In genomic region chr7:80641899-80642298, GRCm38 (mm10) we compare ENCODE assay signal across 8 mouse cellular contexts. TPM values are rescaled to one million over a fixed set of nuclear protein-coding genes. Genes with fewer than 3 reads are reported as not detected.
A peak's percentile ranks its signal among the peaks of the same experiment; 100 is the strongest.
DNase-seq lines count a peak whose midpoint lies in the region; ATAC-seq and TF ChIP-seq lines count a peak whose summit lies in the region.
"Had no signal": no experiment of that assay in that cellular context is flagged by ENCODE, and none has a peak within 500 bp of the region (broad histone marks: within the 10 kb centered on the region; RNA-seq: fewer than 3 reads in every experiment).

No protein-coding gene starts in this region.

- no peak overlapping the region for H3K4me3 ChIP-seq in kidney, adult 2 months (ENCODE audit: insufficient read depth, low read depth, low read length)
- H3K4me3 ChIP-seq in bone marrow, adult 2 months (replicated peaks; ENCODE audit: control insufficient read depth, low read depth, low read length), result no peak overlapping the region
- H3K4me3 ChIP-seq in embryonic facial prominence, embryonic 15.5 days (replicated peaks), result no peak overlapping the region
- no peak overlapping the region for H3K4me3 ChIP-seq in small intestine, adult 2 months (ENCODE audit: low read depth, low read length)
- H3K4me3 ChIP-seq: hindbrain, embryonic 15.5 days had no signal

- ATAC-seq in embryonic facial prominence, embryonic 15.5 days (ENCODE audit: insufficient number of reproducible peaks, low FRiP score, low TSS enrichment, low read depth), result no peak; the same call in 1 of the 2 replicates

- DNase-seq in kidney, adult 2 months, result no peak
- DNase-seq in kidney, postnatal 10 days, result no peak
- DNase-seq in cerebellum, postnatal 25 days, result no peak
- no peak for DNase-seq in ovary, postnatal 10 days (ENCODE audit: low spot score)

- WGBS in kidney, adult 2 months, result 43% methylated on average over 7 of the region's 7 CpGs
- 28% methylated on average over 7 of the region's 7 CpGs for WGBS in bone marrow, adult 2 months
- WGBS in embryonic facial prominence, embryonic 15.5 days, result 72% methylated on average over 7 of the region's 7 CpGs
- WGBS in small intestine, adult 2 months, result 57% methylated on average over 7 of the region's 7 CpGs

- H3K27me3 ChIP-seq in kidney, adult 2 months (replicated peaks; ENCODE audit: control insufficient read depth, insufficient read depth, low read length), result no peaks in the 10 kb centered on the region
- H3K27me3 ChIP-seq in embryonic facial prominence, embryonic 15.5 days, result no peaks in the 10 kb centered on the region
- H3K27me3 ChIP-seq in small intestine, adult 2 months (ENCODE audit: control insufficient read depth, insufficient read depth, low read length), result no peaks in the 10 kb centered on the region
- H3K27me3 ChIP-seq: hindbrain, embryonic 15.5 days had no signal

- TF ChIP-seq POLR2A in kidney, adult 2 months (IDR thresholded peaks at IDR 0.05; ENCODE audit: low read depth, low read length), result no peak
- no peak for TF ChIP-seq POLR2A in bone marrow, adult 2 months (IDR thresholded peaks at IDR 0.05; ENCODE audit: borderline replicate concordance, control insufficient read depth, low read depth, low read length)
- no peak for TF ChIP-seq POLR2A in small intestine, adult 2 months (IDR thresholded peaks at IDR 0.05; ENCODE audit: low read depth, low read length)

- peaks cover 16% of the 10 kb centered on the region for H3K4me1 ChIP-seq in kidney, adult 2 months (ENCODE audit: control insufficient read depth, insufficient read depth, low read length)
- H3K4me1 ChIP-seq in bone marrow, adult 2 months (ENCODE audit: control insufficient read depth, insufficient read depth, low read length), result peaks cover 14% of the 10 kb centered on the region
- peaks cover 37% of the 10 kb centered on the region for H3K4me1 ChIP-seq in embryonic facial prominence, embryonic 15.5 days
- peaks cover 11% of the 10 kb centered on the region for H3K4me1 ChIP-seq in small intestine, adult 2 months (ENCODE audit: control insufficient read depth, insufficient read depth, insufficient read length, low read length)

- no peak overlapping the region for H3K9ac ChIP-seq in embryonic facial prominence, embryonic 15.5 days
- H3K9ac ChIP-seq: hindbrain, embryonic 15.5 days had no signal

- no peak overlapping the region for H3K4me2 ChIP-seq in embryonic facial prominence, embryonic 15.5 days (replicated peaks)
- H3K4me2 ChIP-seq: hindbrain, embryonic 15.5 days had no signal

- H3K27ac ChIP-seq in kidney, adult 2 months (ENCODE audit: insufficient read depth, low read depth, low read length), result peak overlapping the region; percentile 16; the same call in 1 of the 2 replicates
- peak overlapping the region; percentile 22 for H3K27ac ChIP-seq in bone marrow, adult 2 months (ENCODE audit: control insufficient read depth, insufficient read depth, low read depth, low read length, poor library complexity)
- 0 out of 2 replicates have a peak overlapping the region, but pooled peaks have one; percentile 12 for H3K27ac ChIP-seq in embryonic facial prominence, embryonic 15.5 days (replicated peaks)
- peak overlapping the region; percentile 36; the same call in 1 of the 2 replicates for H3K27ac ChIP-seq in small intestine, adult 2 months (ENCODE audit: insufficient read depth, low read depth, low read length)
- H3K27ac ChIP-seq: hindbrain, embryonic 15.5 days had no signal

- H3K9me3 ChIP-seq in embryonic facial prominence, embryonic 15.5 days (replicated peaks), result no peaks in the 10 kb centered on the region
- H3K9me3 ChIP-seq: hindbrain, embryonic 15.5 days had no signal

- TF ChIP-seq CTCF in kidney, adult 2 months (conservative IDR thresholded peaks at IDR 0.05; ENCODE audit: insufficient read depth, insufficient read length, low read depth, low read length), result no peak
- TF ChIP-seq CTCF in bone marrow, adult 2 months (IDR thresholded peaks at IDR 0.05; ENCODE audit: control insufficient read depth, insufficient read depth, low read length), result no peak
- no peak for TF ChIP-seq CTCF in small intestine, adult 2 months (IDR thresholded peaks at IDR 0.05; ENCODE audit: extremely low read depth, insufficient read length, insufficient replicate concordance, low read depth, low read length)

- no peaks in the 10 kb centered on the region for H3K36me3 ChIP-seq in kidney, adult 2 months (ENCODE audit: control insufficient read depth, insufficient read depth, low read length)
- H3K36me3 ChIP-seq in embryonic facial prominence, embryonic 15.5 days, result no peaks in the 10 kb centered on the region
- no peaks in the 10 kb centered on the region for H3K36me3 ChIP-seq in small intestine, adult 2 months (ENCODE audit: control insufficient read depth, insufficient read depth, low read length)
- H3K36me3 ChIP-seq: hindbrain, embryonic 15.5 days had no signal

RNA-seq across cellular contexts. Expression of gene Crtc3, which starts 46.8 kb away (rescaled TPM):
- polyA plus RNA-seq in kidney, adult 2 months (2012; rRNA removed), result 13.2 and 13.3 TPM in 2 replicates
- 5.7 and 8.2 TPM in 2 replicates for polyA plus RNA-seq in bone marrow, adult 2 months (2011; ENCODE audit: insufficient read depth, insufficient read length, low replicate concordance, missing spikeins)
- polyA plus RNA-seq in embryonic facial prominence, embryonic 15.5 days (2015; fragmentation: Nextera tagmentation; extraction: Ambion mirVana), result 30.2 and 33.5 TPM in 2 replicates
- polyA plus RNA-seq in small intestine, adult 2 months (2012; rRNA removed), result 11.0 and 15.7 TPM in 2 replicates
